29 mouse cellular contexts compared by ENCODE assay signal in genomic region chr17:12645461-12645860, GRCm38 (mm10). TPM values are rescaled to one million over a fixed set of nuclear protein-coding genes. Genes with fewer than 3 reads are reported as not detected.
DNase-seq lines count a peak whose midpoint lies in the region; ATAC-seq and TF ChIP-seq lines count a peak whose summit lies in the region.
"Had no signal": no experiment of that assay in that cellular context is flagged by ENCODE, and none has a peak within 500 bp of the region (broad histone marks: within the 10 kb centered on the region; RNA-seq: fewer than 3 reads in every experiment).

No protein-coding gene starts in this region.

- peak; percentile 24 for DNase-seq in gastrocnemius, adult 18-20 months (ENCODE audit: low spot score)
- no peak for DNase-seq in gastrocnemius, postnatal 36 days
- DNase-seq in kidney, postnatal 14 days = peak; percentile 44
- no peak for DNase-seq in kidney, postnatal 25 days
- DNase-seq in lung, postnatal 25 days (ENCODE audit: low spot score) = peak; percentile 16
- no peak for DNase-seq in hindbrain, embryonic 10.5 days (ENCODE audit: low spot score)
- no peak for DNase-seq in thymus, postnatal 10 days (ENCODE audit: low spot score in 2 of 2)
- no peak for DNase-seq in midbrain, postnatal 0 days (ENCODE audit: low spot score)
- DNase-seq: adrenal gland, postnatal 10 days; cerebellum, adult 11 months; cerebellum, adult 9-10 months; cerebellum, postnatal 36 days; heart, postnatal 14 days; liver; midbrain, embryonic 14.5 days; retina, postnatal 1 day; right cerebral cortex, postnatal 14 days; thymus, postnatal 25 days had no signal

- H3K4me1 ChIP-seq in hindbrain, embryonic 10.5 days (replicated peaks) = no peaks in the 10 kb centered on the region
- H3K4me1 ChIP-seq in midbrain, postnatal 0 days (ENCODE audit: insufficient read depth, low read length) = no peaks in the 10 kb centered on the region
- H3K4me1 ChIP-seq: forebrain, embryonic 13.5 days; hindbrain, embryonic 12.5 days; kidney, embryonic 15.5 days; liver, embryonic 15.5 days; neural tube, embryonic 15.5 days; stomach, embryonic 15.5 days had no signal

- no peaks in the 10 kb centered on the region for H3K9me3 ChIP-seq in hindbrain, embryonic 10.5 days
- no peaks in the 10 kb centered on the region for H3K9me3 ChIP-seq in midbrain, postnatal 0 days (ENCODE audit: low read length)
- H3K9me3 ChIP-seq: forebrain, embryonic 13.5 days; hindbrain, embryonic 12.5 days; kidney, embryonic 15.5 days; liver, embryonic 15.5 days; neural tube, embryonic 15.5 days; stomach, embryonic 15.5 days had no signal

- H3K27ac ChIP-seq in hindbrain, embryonic 10.5 days = no peak overlapping the region
- H3K27ac ChIP-seq in midbrain, postnatal 0 days (ENCODE audit: low read depth, low read length) = no peak overlapping the region
- H3K27ac ChIP-seq: forebrain, embryonic 13.5 days; hindbrain, embryonic 12.5 days; kidney, embryonic 15.5 days; liver, embryonic 15.5 days; neural tube, embryonic 15.5 days; stomach, embryonic 15.5 days had no signal

- no peaks in the 10 kb centered on the region for H3K27me3 ChIP-seq in hindbrain, embryonic 10.5 days (ENCODE audit: insufficient read depth, poor library complexity, severe bottlenecking)
- H3K27me3 ChIP-seq in midbrain, postnatal 0 days (ENCODE audit: insufficient read depth, low read length) = no peaks in the 10 kb centered on the region
- H3K27me3 ChIP-seq: forebrain, embryonic 13.5 days; hindbrain, embryonic 12.5 days; kidney, embryonic 15.5 days; neural tube, embryonic 15.5 days; stomach, embryonic 15.5 days had no signal

- WGBS in hindbrain, embryonic 10.5 days = 84% methylated on average over 5 of the region's 5 CpGs
- WGBS in midbrain, postnatal 0 days = 85% methylated on average over 5 of the region's 5 CpGs

- intact Hi-C loops in gastrocnemius, postnatal 36 days (cut with DNase I) = no loop called here

- ATAC-seq in midbrain, postnatal 0 days (ENCODE audit: low FRiP score) = no peak
- ATAC-seq: forebrain, embryonic 13.5 days; intestine, embryonic 16.5 days had no signal

- H3K36me3 ChIP-seq in hindbrain, embryonic 10.5 days = no peaks in the 10 kb centered on the region
- H3K36me3 ChIP-seq in midbrain, postnatal 0 days (ENCODE audit: insufficient read depth, low read length) = no peaks in the 10 kb centered on the region
- H3K36me3 ChIP-seq: hindbrain, embryonic 12.5 days; kidney, embryonic 15.5 days; liver, embryonic 15.5 days; neural tube, embryonic 15.5 days; stomach, embryonic 15.5 days had no signal

- no peak for TF ChIP-seq CTCF in midbrain, postnatal 0 days (IDR thresholded peaks at IDR 0.05)

- H3K4me3 ChIP-seq in hindbrain, embryonic 10.5 days = no peak overlapping the region
- H3K4me3 ChIP-seq in midbrain, postnatal 0 days (ENCODE audit: low read depth, low read length) = no peak overlapping the region
- H3K4me3 ChIP-seq: forebrain, embryonic 13.5 days; hindbrain, embryonic 12.5 days; kidney, embryonic 15.5 days; liver, embryonic 15.5 days; neural tube, embryonic 15.5 days; stomach, embryonic 15.5 days had no signal

- no peak overlapping the region for H3K4me2 ChIP-seq in midbrain, postnatal 0 days (ENCODE audit: low read depth, low read length, poor library complexity, severe bottlenecking)
- H3K4me2 ChIP-seq: forebrain, embryonic 13.5 days; hindbrain, embryonic 12.5 days; kidney, embryonic 15.5 days; liver, embryonic 15.5 days; neural tube, embryonic 15.5 days; stomach, embryonic 15.5 days had no signal

- H3K9ac ChIP-seq in midbrain, postnatal 0 days (replicated peaks; ENCODE audit: low read length, poor library complexity, severe bottlenecking) = no peak overlapping the region
- H3K9ac ChIP-seq: forebrain, embryonic 13.5 days; hindbrain, embryonic 12.5 days; kidney, embryonic 15.5 days; liver, embryonic 15.5 days; neural tube, embryonic 15.5 days; stomach, embryonic 15.5 days had no signal

RNA-seq across cellular contexts. Expression of gene Slc22a1, which starts 30.2 kb away (rescaled TPM):
- under 1 TPM in 1 of 2 experiments, not detected in 1; 0.62 TPM for total RNA-seq in gastrocnemius, adult 18-20 months (2021)
- total RNA-seq in gastrocnemius, postnatal 36 days (2021) = not detected
- not detected in 2 replicates for polyA plus RNA-seq in hindbrain, embryonic 10.5 days (2016; fragmentation: Nextera tagmentation; extraction: Ambion mirVana)
- total RNA-seq in midbrain, postnatal 0 days (2014; rRNA removed) = not detected in 2 replicates
- polyA plus RNA-seq in midbrain, postnatal 0 days (2015; fragmentation: Nextera tagmentation; extraction: Ambion mirVana) = not detected in 2 replicates
- total RNA-seq: granulocyte monocyte progenitor cell, adult 5-6 weeks had no signal
- polyA plus RNA-seq: C2C12; embryonic facial prominence, embryonic 11.5 days; forebrain, embryonic 13.5 days; hindbrain, embryonic 12.5 days; limb, embryonic 11.5 days; midbrain, embryonic 14.5 days; neural tube, embryonic 15.5 days had no signal

Comparison
In these comparisons a context has a peak if more than half of its experiments do, and no peak if none do; other contexts are left out.
1. DNase-seq: peak in gastrocnemius, adult 18-20 months (single experiment), kidney, postnatal 14 days (single experiment) and lung, postnatal 25 days (single experiment); none in gastrocnemius, postnatal 36 days (0 of 2), kidney, postnatal 25 days (0 of 2), hindbrain, embryonic 10.5 days (single experiment), thymus, postnatal 10 days (0 of 2) and midbrain, postnatal 0 days (single experiment).